Mouse (Mus musculus) gastrocnemius, adult 2 months (tissue): ENCODE measurements around the gene Adcy4. TPM values are rescaled to one million over a fixed set of nuclear protein-coding genes. Genes with fewer than 3 reads are reported as not detected.
A peak's percentile ranks its signal among the peaks of the same experiment; 100 is the strongest.

Experiments
- DNase-seq: peaks from one replicate; pipeline ENCODE4 v3.0.0; 2022
- H3K27ac ChIP-seq: fragments of 200-600 bp; 2 replicates; pipeline ENCODE4 v1.8.1; 2022; ENCODE audit warnings: mild to moderate bottlenecking
- H3K4me3 ChIP-seq: fragments of 200-600 bp; 2 replicates; pipeline ENCODE4 v1.8.1; 2022; ENCODE audit warnings: mild to moderate bottlenecking, moderate library complexity
- CTCF ChIP-seq: fragments of 200-600 bp; IDR thresholded peaks from 2 replicates; pipeline ENCODE4 v1.8.1; 2022; ENCODE audit warnings: antibody characterized with exemption, mild to moderate bottlenecking, moderate library complexity
- intact Hi-C: fragments of 180-260 bp; cut with DNase I; formaldehyde crosslinking; loops from one replicate; pipeline ENCODE4 v1.15.1; 2025
- total RNA-seq, 2 experiments: library from RNA; stranded (reverse); gene quantifications; 2 replicates each; pipeline ENCODE4 v1.2.3; 2021

The Adcy4 gene
- total RNA-seq, 2 experiments from 2014 or later, result 6.8 to 10.1 TPM

DNA sequence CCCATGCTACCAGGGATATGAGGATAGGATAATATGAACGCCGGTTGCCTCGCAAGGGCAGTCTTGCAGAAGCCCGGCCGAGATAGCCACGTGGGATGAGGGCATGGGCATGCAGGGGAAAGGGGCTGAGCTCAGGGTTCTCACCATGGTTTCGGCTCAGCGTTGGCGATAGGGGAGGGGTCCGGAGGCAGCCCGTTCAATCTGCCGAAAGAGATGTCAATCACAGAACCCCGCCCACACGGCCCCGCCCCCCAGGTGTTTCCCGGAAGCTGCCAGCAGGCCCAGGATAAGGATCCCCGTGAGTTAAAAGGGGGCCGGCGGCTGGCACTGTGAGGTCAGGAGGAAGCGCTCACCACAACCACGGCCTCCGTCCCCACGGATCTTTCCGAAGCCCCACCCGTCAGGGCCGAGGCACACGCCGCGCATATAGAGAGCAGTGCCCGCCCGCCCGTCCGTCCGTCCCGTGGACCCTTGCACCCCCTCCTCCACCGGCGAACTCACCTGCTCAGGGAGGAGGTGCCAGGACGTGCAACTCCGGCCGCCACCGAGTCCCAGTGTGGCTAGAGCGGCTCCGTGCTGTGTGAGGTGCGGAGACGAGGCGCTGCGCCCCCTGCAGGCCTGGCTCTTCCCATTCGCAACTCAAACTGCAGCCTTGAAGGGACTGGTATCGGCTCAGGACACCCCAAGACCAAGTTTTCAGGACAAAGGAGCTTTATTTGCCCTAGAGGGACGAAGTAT is 62.0 kb downstream of the Adcy4 start, which contains the start of gene Rabggta:
Gene Rabggta, minus strand, starts transcription at position 564 of the 738 bp plus-strand sequence.
- peak; percentile 92 for TF ChIP-seq CTCF
- Histone ChIP-seq H3K27ac (peak within 1 kb of the TSS; percentile 88), H3K4me3 (peak within 1 kb of the TSS; percentile 78)
- peak; percentile 94 for DNase-seq
- intact Hi-C loops, result loop anchor here (5.0 kb wide), 1 partner anchor 40 kb away; the partner anchor contains the start of gene Tinf2

DNA sequence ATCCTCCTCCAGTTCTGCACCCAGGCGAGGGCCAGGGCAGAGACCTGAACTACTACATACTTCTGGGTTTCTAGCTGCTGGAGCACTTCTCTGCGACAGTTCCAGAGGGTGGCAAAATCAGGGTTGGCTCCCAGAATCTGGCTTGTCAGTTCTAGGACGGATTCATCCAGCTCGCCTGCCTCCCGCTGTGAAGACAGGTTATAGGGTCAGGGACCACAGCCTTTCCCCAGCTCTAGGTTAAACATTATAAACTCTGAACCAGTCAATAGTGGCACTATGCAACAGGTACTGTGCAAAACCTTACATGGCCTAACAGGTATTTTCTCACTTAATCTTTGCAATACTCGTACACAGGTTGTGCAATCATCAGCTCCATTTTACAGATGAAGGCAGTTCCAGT is 62.8 kb downstream of the Adcy4 start:
- Histone ChIP-seq H3K4me3 (peak overlapping the region; percentile 78), H3K27ac (peak overlapping the region; percentile 88)
- no peak for DNase-seq
- no peak for TF ChIP-seq CTCF
- intact Hi-C loops, result loop anchor here (5.0 kb wide), 1 partner anchor 39 kb away; the partner anchor contains the start of gene Tinf2

DNA sequence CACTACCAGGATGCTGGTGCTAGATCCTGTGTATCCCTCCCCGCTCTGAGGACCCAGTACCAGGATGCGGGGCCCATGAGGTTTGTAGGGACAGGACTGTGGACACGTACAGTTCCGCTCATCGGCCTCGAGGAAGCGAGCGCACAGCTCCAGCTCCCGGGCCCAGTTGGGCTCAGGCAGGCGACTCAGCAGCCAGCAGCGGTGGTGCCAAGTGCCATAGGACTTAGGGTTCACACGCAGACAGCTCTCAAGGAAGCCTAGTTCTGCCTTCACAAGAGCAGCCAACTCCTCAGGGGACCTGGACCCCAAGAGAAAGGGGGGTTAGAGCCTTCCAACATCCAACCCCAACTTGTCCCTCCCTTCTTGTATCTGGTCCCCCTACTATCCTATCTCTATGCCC is 63.2 kb downstream of the Adcy4 start:
- intact Hi-C loops, result loop anchor here (5.0 kb wide), 1 partner anchor 38 kb away; the partner anchor contains the start of gene Tinf2
- no peak for TF ChIP-seq CTCF
- H3K27ac ChIP-seq, result no peak overlapping the region
- no peak for DNase-seq
- H3K4me3 ChIP-seq, result no peak overlapping the region

DNA sequence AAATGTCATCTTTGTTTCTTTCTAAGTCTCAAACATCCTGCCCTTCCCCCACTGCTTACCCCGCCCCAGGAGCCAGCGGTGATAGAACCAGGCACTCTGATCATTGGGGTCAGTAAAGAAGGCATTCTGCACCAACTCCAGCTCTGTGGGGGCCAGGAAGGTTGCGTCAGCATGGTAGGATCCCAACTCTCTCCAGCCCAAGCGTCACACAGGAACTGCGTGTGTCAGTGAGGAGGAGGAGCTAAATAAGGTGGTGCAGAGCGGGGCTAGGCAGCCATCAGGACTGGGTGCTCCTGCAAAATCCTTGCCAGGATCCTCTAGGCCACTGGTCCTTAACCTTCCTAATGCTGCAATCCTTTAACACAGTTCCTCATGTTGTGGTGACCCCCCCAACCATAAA is 64.2 kb downstream of the Adcy4 start:
- intact Hi-C loops, result loop anchor here (5.0 kb wide), 1 partner anchor 37 kb away; the partner anchor contains the start of gene Tinf2
- Histone ChIP-seq H3K27ac (no peak overlapping the region), H3K4me3 (no peak overlapping the region)
- no peak for TF ChIP-seq CTCF
- DNase-seq, result no peak

Other genes with a start within 250 kb of the Adcy4 start
- gene Pck2, start 243.8 kb downstream of the Adcy4 start, total RNA-seq, result 1 to 10 TPM; 3.5 to 4.2 TPM
- gene Dcaf11, start 224.1 kb downstream of the Adcy4 start, total RNA-seq, result 100 to 1,000 TPM; 129 to 133 TPM
- not detected for gene A730061H03Rik, start 223.7 kb downstream of the Adcy4 start, total RNA-seq
- gene Fitm1, start 208.5 kb downstream of the Adcy4 start, total RNA-seq, result 100 to 1,000 TPM; 282 to 334 TPM
- gene Psme1, start 206.0 kb downstream of the Adcy4 start, total RNA-seq, result 10 to 100 TPM; 53.3 to 75.5 TPM
- 10 to 100 TPM; 30.3 to 45.2 TPM for gene Emc9, start 198.8 kb downstream of the Adcy4 start, total RNA-seq
- gene Psme2, start 193.0 kb downstream of the Adcy4 start, total RNA-seq, result 10 to 100 TPM; 33.8 to 54.8 TPM
- 10 to 100 TPM; 17.1 to 20.4 TPM for gene Rnf31, start 192.4 kb downstream of the Adcy4 start, total RNA-seq
- gene Irf9, start 180.5 kb downstream of the Adcy4 start, total RNA-seq, result 1 to 10 TPM; 4.7 to 5.1 TPM
- not detected for gene Rec8, start 166.1 kb downstream of the Adcy4 start, total RNA-seq
- 10 to 100 TPM; 73.2 to 81.0 TPM for gene Ipo4, start 148.1 kb downstream of the Adcy4 start, total RNA-seq
- 1 to 10 TPM; 1.1 to 2.3 TPM for gene Gm49378, start 146.2 kb downstream of the Adcy4 start, total RNA-seq
- gene Tm9sf1, start 140.3 kb downstream of the Adcy4 start, total RNA-seq, result 10 to 100 TPM; 15.0 to 21.3 TPM
- gene Tssk4, start 133.9 kb downstream of the Adcy4 start, total RNA-seq, result under 1 TPM; 0.20 to 0.28 TPM
- gene Mdp1, start 123.6 kb downstream of the Adcy4 start, total RNA-seq, result 10 to 100 TPM; 17.4 to 23.8 TPM
- 1 to 10 TPM; 2.4 to 3.1 TPM for gene Gmpr2, start 112.2 kb downstream of the Adcy4 start, total RNA-seq
- gene Nedd8, start 112.0 kb downstream of the Adcy4 start, total RNA-seq, result 100 to 1,000 TPM; 188 to 211 TPM
- 10 to 100 TPM; 10.4 to 13.1 TPM for gene Tinf2, start 102.3 kb downstream of the Adcy4 start, total RNA-seq
- under 1 TPM in 1 of 2 experiments, not detected in 1; 0.11 TPM for gene Tgm1, start 70.2 kb downstream of the Adcy4 start, total RNA-seq
- 10 to 100 TPM in 1 of 2 experiments, 1 to 10 TPM in 1; 9.8 to 10.6 TPM for gene Rabggta, start 61.8 kb downstream of the Adcy4 start, total RNA-seq
- 10 to 100 TPM; 29.1 to 33.0 TPM for gene Dhrs1, start 38.4 kb downstream of the Adcy4 start, total RNA-seq
- 10 to 100 TPM in 1 of 2 experiments, 1 to 10 TPM in 1; 9.8 to 10.4 TPM for gene Nop9, start 38.4 kb downstream of the Adcy4 start, total RNA-seq
- not detected for gene Cideb, start 25.6 kb downstream of the Adcy4 start, total RNA-seq
- not detected for gene Ltb4r2, start 22.7 kb downstream of the Adcy4 start, total RNA-seq
- gene Ltb4r1, start 18.1 kb downstream of the Adcy4 start, total RNA-seq, result under 1 TPM in 1 of 2 experiments, not detected in 1; 0.18 TPM
- 1 to 10 TPM in 1 of 2 experiments, under 1 TPM in 1; 0.64 to 1.1 TPM for gene Ripk3, start 4.8 kb upstream of the Adcy4 start, total RNA-seq
- 1 to 10 TPM; 3.4 to 3.8 TPM for gene Nfatc4, start 39.0 kb upstream of the Adcy4 start, total RNA-seq
- gene Nynrin, start 69.9 kb upstream of the Adcy4 start, total RNA-seq, result 1 to 10 TPM; 1.6 to 2.0 TPM
- not detected for gene Cbln3, start 100.3 kb upstream of the Adcy4 start, total RNA-seq
- 1 to 10 TPM; 6.4 to 8.1 TPM for gene Khnyn, start 100.9 kb upstream of the Adcy4 start, total RNA-seq
- gene Sdr39u1, start 116.2 kb upstream of the Adcy4 start, total RNA-seq, result 100 to 1,000 TPM; 113 to 127 TPM
- 1 to 10 TPM in 1 of 2 experiments, under 1 TPM in 1; 0.99 to 3.2 TPM for gene Cma1, start 160.6 kb upstream of the Adcy4 start, total RNA-seq
- gene Cma2, start 166.9 kb upstream of the Adcy4 start, total RNA-seq, result under 1 TPM in 1 of 2 experiments, not detected in 1; 0.28 TPM
- gene Mcpt1, start 233.9 kb upstream of the Adcy4 start, total RNA-seq, result not detected
- gene Mcpt9, start 246.4 kb upstream of the Adcy4 start, total RNA-seq, result not detected